Mouse (Mus musculus): ENCODE measurements around the gene Ntrk1. TPM values are rescaled to one million over a fixed set of nuclear protein-coding genes. Genes with fewer than 3 reads are reported as not detected.
A peak's percentile ranks its signal among the peaks of the same experiment; 100 is the strongest.
"Not testable (repeated sequence)": the region's sequence is repeated elsewhere in the genome, so short reads cannot be mapped to it uniquely, and the experiment has no call there.

Ntrk1 gene
- total RNA-seq (2015; ENCODE audit: low replicate concordance) (not detected in 2 replicates), total RNA-seq (2017; ENCODE audit: low replicate concordance) (not detected in 2 replicates)

GRCm38 (mm10) chr3:87794922-87795325, at the start of gene Ntrk1:
Gene Ntrk1 (minus strand): TSS chr3:87795162.
- ATAC-seq (replicated peaks; ENCODE audit: low FRiP score, poor library complexity, severe bottlenecking): no peak

GRCm38 (mm10) chr3:87840858-87841257, 45.9 kb upstream of the Ntrk1 start:
- ATAC-seq (replicated peaks; ENCODE audit: low FRiP score, poor library complexity, severe bottlenecking): no peak

GRCm38 (mm10) chr3:87838622-87839021, 43.7 kb upstream of the Ntrk1 start:
- peak; percentile 85 for ATAC-seq (replicated peaks; ENCODE audit: low FRiP score, poor library complexity, severe bottlenecking)

GRCm38 (mm10) chr3:87833482-87833881, 38.5 kb upstream of the Ntrk1 start:
- no peak for ATAC-seq (replicated peaks; ENCODE audit: low FRiP score, poor library complexity, severe bottlenecking)

GRCm38 (mm10) chr3:87832109-87832859, 37.3 kb upstream of the Ntrk1 start:
- ATAC-seq (replicated peaks; ENCODE audit: low FRiP score, poor library complexity, severe bottlenecking): no peak

GRCm38 (mm10) chr3:87829025-87829424, 34.1 kb upstream of the Ntrk1 start:
- no peak for ATAC-seq (replicated peaks; ENCODE audit: low FRiP score, poor library complexity, severe bottlenecking)

- ATAC-seq (replicated peaks; ENCODE audit: low FRiP score, poor library complexity, severe bottlenecking): no peak
Observed at GRCm38 (mm10) chr3:87828435-87828834, 33.5 kb upstream of the Ntrk1 start.

GRCm38 (mm10) chr3:87824206-87824605, 29.2 kb upstream of the Ntrk1 start, which contains the start of gene Pear1:
Gene Pear1 (minus strand): TSS chr3:87824306.
- not testable (repeated sequence) for ATAC-seq (replicated peaks; ENCODE audit: low FRiP score, poor library complexity, severe bottlenecking)

- ATAC-seq (replicated peaks; ENCODE audit: low FRiP score, poor library complexity, severe bottlenecking): no peak
Observed at GRCm38 (mm10) chr3:87818226-87818625, 23.3 kb upstream of the Ntrk1 start.

- ATAC-seq (replicated peaks; ENCODE audit: low FRiP score, poor library complexity, severe bottlenecking): peak; percentile 58
Observed at GRCm38 (mm10) chr3:87816646-87817093, 21.7 kb upstream of the Ntrk1 start.

GRCm38 (mm10) chr3:87816166-87816565, 21.2 kb upstream of the Ntrk1 start:
- no peak for ATAC-seq (replicated peaks; ENCODE audit: low FRiP score, poor library complexity, severe bottlenecking)

GRCm38 (mm10) chr3:87812873-87813272, 17.9 kb upstream of the Ntrk1 start:
- no peak for ATAC-seq (replicated peaks; ENCODE audit: low FRiP score, poor library complexity, severe bottlenecking)

GRCm38 (mm10) chr3:87812413-87812812, 17.5 kb upstream of the Ntrk1 start:
- ATAC-seq (replicated peaks; ENCODE audit: low FRiP score, poor library complexity, severe bottlenecking): no peak

- ATAC-seq (replicated peaks; ENCODE audit: low FRiP score, poor library complexity, severe bottlenecking): no peak
Observed at GRCm38 (mm10) chr3:87811297-87811696, 16.3 kb upstream of the Ntrk1 start.

GRCm38 (mm10) chr3:87809322-87809962, 14.5 kb upstream of the Ntrk1 start:
- 0 out of 2 replicates have a peak, but pooled peaks have one; percentile 9 for ATAC-seq (replicated peaks; ENCODE audit: low FRiP score, poor library complexity, severe bottlenecking)

- ATAC-seq (replicated peaks; ENCODE audit: low FRiP score, poor library complexity, severe bottlenecking): no peak
Observed at GRCm38 (mm10) chr3:87804038-87804677, 9.2 kb upstream of the Ntrk1 start.

- ATAC-seq (replicated peaks; ENCODE audit: low FRiP score, poor library complexity, severe bottlenecking): no peak
Observed at GRCm38 (mm10) chr3:87801681-87802080, 6.7 kb upstream of the Ntrk1 start.

- ATAC-seq (replicated peaks; ENCODE audit: low FRiP score, poor library complexity, severe bottlenecking): no peak
Observed at GRCm38 (mm10) chr3:87796736-87797334, 1.9 kb upstream of the Ntrk1 start, which contains the start of gene Insrr. Gene Insrr (plus strand): TSS chr3:87796951.

GRCm38 (mm10) chr3:87795336-87796277, 645 bp upstream of the Ntrk1 start:
- no peak for ATAC-seq (replicated peaks; ENCODE audit: low FRiP score, poor library complexity, severe bottlenecking)
